Mouse (Mus musculus) right cerebral cortex, postnatal 4 days (tissue): Measurements from ENCODE around the gene Als2cr12.
"Not testable (repeated sequence)": the region's sequence is repeated elsewhere in the genome, so short reads cannot be mapped to it uniquely, and the experiment has no call there.

Source experiments
- DNase-seq: peaks from one replicate; pipeline ENCODE4 v3.0.0-alpha.2; 2022

Als2cr12 gene

GRCm38 (mm10) chr1:58609591-58609990 is 86.2 kb downstream of the Als2cr12 start:
- DNase-seq, result not testable (repeated sequence)

DNA sequence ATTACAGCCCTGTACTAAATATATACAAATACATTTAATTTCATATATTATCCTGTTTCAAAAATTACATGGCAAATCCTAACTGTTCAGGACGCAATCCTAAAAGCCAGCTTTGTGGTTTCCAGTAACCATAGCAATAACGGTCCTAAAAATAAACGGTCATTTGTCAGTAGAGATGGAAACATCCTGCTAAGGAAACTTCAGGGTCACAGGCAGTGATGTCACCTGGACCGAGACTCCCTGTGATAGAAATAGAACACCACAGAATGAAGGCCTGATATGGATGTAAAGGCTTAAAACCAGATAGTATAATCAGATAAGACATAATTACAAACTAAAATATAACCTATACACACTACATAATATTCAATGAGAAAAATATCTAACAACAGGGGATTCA is 92.1 kb downstream of the Als2cr12 start:
- no peak for DNase-seq

GRCm38 (mm10) chr1:58602681-58603080 is 93.1 kb downstream of the Als2cr12 start:
- no peak for DNase-seq
